Mouse (Mus musculus) left cerebral cortex, adult 9 months (tissue): Measurements from ENCODE around the gene Rnft1.

Experiments
- DNase-seq, 2 experiments: peaks; one replicate each; pipeline ENCODE4 v3.0.0; 2022; ENCODE audit warnings: low spot score in 2 of 2

The Rnft1 gene

DNA sequence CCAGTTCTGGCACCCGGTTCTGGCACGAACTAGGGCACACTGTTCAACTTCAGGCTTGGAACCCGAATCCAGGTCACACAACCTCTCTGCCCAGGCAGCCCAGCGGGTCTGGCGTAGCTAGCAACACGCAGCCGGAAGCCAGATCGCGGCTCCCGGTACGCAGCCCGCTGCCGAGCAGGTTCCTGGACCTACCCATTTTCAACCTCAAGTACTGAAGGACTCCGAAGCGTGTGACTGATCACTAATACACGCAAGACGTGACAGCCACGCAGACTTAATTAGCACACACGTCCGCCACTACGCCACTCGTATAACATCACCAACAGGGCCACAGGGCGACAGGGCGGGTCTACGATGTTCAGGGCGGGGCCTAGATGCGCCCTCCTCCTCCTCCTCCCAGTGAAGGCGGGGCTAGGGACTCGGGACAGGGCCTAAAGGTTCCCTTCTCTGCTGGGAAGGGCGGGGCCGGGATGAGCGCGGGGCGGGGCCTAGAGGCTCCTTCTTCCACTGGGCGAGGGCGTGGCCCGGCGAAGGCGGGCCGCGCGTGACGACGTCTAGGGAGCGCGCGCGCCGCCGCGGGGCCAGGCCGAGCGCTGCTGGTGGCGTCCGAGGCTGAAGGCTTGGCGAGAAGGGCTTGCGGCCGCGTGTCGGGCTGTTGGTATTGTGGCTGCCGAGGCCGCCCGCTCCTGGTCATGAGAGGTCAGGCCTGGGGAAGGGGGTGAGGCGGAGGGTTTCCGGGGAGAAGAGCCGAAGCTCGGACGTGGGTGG is at the start of gene Rnft1:
Rnft1 (plus strand) TSS at position 557 of the 768 bp plus-strand sequence.
- peak; percentile 96 to 97 for DNase-seq

DNA sequence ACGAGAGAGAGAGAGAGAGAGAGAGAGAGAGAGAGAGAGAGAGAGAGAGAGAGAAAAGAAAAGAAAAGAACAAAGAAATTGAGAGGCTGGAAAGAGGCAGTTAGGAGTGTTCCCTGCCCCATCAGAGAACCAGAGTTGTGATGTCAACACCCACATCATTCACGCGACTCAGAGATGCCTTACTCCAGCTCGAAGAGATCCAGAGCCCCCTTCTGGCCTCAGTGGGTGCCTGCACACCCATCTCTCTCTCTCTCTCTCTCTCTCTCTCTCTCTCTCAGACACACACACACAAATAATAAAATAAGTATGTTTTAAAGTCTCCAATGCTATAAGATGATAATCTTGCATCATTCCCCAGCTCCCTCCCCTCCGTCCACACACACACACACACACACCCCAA is 47.6 kb upstream of the Rnft1 start:
- DNase-seq, result no peak

DNA sequence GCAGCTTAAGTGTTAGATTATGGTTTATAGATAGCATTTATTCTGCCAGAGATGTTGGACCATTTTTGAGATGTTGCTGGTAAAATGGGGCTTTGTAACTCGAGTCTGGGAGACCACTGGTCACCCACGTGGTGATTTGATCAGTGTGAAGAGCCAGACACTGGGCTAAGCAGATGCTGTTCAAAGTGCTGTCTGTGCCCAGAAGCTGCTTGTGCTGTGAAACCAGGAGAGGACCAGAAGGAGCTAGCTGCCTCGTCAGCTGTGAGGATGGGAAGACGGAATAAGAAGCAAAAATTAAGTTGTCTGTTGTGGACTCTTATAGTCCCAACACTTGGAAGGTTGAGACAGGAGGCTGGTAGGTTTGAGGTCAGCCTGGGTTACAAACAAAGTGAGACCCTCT is 46.2 kb upstream of the Rnft1 start:
- no peak for DNase-seq

DNA sequence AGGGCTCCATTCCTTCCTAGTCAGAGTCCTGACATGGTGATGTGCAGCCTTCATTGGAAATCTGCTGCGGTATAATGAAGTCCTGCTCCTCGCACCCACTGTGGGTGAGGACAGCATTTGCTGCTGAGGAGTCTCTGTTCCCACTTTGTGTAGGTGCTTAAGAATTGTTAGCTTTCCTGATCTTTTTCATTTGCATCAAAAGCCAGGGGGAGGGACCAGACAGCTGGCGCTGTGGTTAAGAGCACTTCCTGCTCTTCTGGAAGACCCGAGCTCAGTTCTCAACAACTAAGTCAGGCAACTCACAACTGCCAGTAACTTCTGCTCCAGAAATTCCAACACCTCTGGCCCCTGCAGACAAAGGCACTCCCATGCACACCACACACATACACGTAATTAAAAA is 43.7 kb upstream of the Rnft1 start:
- DNase-seq, result no peak

DNA sequence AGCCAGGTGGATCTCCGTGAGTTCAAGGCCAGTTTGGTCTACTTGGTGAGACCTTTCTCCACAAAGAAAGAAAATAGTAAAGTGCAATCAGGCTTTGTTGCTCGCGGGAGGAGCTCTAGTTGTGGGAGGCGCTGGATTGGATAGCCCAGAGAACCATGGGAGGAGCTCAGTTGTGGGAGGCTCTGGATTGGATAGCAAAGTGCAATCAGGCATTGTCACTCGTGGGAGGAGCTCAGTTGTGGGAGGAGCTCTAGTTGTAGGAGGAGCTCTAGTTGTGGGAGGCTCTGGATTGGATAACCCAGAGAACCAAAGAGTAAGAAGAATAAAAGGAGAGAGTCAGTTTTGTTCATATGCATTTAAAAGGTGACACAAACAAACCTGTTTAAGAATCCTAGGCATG is 30.5 kb upstream of the Rnft1 start:
- DNase-seq, result no peak

DNA sequence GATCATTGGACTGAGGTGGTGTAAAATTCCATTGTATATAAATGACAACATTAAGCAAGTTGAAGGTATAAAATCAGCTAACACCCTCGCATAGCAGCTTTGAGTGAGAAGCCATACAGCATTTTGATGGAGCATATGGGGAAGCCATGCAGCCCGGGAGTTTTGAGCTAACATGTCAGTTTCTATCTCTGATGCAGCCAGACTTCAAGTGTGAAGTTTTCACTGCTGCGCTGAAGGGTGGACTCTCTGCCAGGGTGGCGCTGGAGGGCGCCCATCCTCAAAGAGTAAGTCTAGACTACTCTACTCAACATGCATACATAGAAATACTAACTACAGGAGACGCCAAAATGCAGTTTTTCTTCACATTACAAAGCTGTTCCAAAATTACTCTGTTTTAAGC is 26.9 kb upstream of the Rnft1 start:
- no peak for DNase-seq

DNA sequence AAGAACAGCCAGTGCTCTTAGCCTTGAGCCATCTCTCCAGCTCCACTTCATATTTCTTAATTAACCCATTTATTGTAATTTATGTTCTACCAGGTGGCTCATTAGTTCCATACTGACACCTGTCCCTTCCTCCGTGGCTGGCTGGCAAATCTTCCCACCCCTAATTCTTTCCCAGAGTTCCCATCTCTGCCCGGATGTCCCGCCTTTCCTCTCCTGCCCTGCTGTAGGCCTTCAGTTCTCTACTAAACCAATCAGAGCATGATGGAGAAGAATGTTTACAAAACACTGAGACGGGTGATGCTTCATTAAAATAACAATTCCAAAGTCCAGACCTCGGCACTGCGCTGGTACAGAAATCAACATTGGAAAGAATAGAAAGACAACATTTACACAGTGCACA is 25.6 kb upstream of the Rnft1 start:
- DNase-seq, result no peak

DNA sequence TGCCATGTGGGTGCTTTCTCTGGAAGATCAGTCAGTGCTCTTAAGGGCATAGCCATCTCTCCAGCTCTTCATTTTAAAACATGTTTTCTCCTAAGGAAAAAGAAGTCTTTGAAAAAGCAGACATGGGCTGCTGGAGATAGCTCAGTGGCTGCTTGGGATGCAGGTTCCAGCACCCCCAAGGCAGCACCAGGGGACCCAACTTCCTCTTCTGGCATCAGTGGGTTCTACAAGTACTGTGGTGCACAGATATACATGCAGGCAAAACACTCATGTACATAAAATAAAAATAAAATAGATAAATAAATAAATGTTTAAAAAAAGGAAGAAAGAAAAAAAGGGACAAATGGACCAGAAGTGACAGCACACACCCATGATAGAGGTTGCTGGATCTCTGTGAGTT is 21.9 kb upstream of the Rnft1 start:
- no peak for DNase-seq

DNA sequence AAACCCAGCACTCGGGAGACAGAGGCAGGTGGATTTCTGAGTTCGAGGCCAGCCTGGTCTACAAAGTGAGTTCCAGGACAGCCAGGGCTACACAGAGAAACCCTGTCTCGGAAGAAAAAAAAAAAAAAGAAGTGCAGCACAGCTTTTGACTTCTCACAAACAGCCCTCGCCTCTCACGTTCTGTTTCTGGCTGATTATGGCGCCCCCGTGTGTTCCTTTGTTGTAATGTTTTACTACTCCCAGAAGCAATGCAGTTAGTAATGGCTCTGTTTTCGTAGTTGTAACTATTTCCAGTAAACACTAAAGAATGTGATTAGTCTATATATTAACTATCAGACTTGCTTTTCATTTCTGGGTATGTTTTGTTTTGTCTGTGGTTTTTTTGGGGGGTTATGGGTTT is 20.2 kb upstream of the Rnft1 start:
- peak in 1 of 2 experiments; percentile 73 for DNase-seq

DNA sequence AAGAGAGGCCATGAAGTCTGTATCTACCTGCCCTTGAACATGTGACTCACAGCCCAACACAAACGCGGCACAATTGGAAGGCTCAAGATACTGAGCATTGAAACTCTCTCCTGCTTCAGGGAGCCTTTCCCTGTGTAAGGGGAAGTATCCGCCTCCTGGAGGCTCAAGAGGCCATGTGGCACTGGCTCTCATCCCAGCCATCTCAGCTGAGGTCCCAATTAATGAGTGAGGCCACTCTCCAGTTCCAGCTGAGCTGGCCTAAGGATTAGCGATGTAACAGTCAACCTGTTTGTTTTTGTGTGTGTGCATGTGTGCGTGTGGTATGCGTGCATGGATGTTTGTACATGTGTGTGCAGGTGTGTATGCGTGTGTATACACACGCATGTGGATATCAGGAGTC is 16.1 kb upstream of the Rnft1 start:
- DNase-seq, result no peak

DNA sequence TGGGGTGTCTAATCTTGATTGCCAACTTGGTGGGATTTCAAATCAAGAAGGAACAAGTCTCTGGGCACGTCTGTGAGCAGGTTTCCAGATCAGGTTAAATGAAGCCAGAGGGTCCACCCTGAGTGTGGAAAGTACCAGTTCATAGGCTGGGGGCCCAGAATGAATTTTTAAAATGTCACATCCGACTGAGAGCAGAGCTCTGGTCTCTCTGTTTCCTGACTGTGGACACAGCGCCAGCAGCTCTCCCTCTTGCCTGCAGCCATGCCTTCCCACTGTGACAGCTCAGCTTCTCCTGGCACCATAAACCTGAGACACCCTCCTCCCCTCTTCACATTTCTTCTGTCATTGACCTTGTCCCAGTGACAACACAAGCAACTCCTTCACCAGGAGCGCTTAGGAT is 15.5 kb upstream of the Rnft1 start:
- DNase-seq, result no peak

DNA sequence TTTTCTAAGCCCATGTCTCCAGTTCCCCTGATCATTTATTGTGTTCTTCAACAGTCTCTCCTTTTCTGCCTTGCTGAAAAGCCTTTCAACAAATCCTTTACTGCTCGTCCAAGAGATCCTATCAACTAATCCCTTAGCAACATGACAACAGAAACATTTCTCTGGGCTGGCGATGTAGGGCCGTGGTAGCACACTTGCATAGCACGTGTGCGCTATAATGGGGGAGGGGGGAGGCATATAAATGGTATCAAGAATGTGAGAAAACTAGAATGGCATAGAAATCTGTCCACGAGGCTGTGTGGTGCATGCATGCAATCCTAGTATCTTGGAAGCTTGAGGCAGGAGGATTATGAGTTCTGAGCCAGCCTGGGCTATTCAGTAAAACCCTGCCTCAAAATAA is 12.7 kb upstream of the Rnft1 start:
- no peak for DNase-seq

DNA sequence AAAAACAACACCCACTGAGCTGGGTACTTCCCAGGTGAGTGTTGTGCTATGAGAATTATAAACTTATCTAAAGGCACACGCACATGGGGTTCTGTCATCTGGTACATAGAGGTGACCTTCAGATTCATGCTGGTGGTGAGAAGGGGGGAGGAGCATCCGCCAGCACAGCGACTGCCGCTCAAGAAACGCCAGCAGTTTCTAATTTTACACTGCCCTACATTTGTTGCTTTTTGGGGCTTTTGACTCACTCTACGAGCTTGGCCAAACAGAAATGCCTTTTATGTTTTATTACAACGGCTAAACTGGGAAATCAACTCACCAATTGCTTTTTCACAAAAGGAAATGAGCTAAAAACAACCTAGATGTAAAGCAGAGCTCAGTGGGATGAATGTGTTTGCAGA is 11.7 kb upstream of the Rnft1 start:
- DNase-seq, result peak in 1 of 2 experiments; percentile 30

DNA sequence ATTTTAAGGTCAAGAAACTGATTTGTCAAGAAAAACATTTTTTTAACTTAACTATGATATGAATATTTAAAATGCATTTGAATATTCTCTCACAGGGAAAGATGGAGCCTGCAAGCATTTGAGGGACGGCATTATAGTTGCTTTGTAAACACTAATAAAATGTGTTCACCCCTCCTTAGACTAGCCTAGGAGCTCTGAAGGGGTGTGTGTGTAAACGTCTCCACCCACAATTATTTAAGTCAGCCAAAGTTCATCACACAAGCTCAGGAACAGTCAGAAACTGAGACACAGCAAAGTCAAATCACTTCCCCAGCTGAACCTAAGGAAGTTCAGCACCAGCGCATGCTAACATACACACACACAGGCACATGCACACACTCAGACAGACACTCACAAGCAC is 10.9 kb upstream of the Rnft1 start:
- DNase-seq, result no peak

DNA sequence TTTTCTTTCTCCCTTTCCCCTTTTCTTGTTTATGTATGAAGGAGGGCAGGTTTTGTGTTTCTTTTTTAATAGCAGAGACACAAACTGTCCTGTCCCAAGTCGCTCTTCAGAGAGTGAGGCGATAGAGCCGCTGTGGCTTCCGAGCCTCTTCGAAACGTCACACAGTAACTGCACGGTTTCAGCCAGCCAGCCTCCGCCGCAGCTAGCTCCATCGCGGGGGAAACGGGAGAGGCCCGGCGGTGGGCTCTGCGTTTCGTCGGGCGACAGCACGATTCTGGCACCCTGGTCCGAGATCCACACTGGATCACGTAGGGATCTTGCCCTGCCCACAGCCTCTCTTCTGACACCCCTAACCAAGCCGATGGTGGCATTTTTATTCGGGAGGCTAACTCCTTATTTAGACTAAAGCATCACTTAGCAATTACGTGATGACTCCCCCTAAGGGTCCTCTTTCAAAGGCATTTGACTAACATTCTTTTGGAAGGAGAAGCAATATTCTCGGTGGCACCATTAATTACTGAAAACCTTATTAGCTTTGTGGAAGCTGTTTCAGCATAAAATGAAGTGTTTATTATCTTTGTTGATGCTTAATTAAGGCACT is 553 bp downstream of the Rnft1 start:
- peak in 1 of 2 experiments; percentile 32 for DNase-seq

DNA sequence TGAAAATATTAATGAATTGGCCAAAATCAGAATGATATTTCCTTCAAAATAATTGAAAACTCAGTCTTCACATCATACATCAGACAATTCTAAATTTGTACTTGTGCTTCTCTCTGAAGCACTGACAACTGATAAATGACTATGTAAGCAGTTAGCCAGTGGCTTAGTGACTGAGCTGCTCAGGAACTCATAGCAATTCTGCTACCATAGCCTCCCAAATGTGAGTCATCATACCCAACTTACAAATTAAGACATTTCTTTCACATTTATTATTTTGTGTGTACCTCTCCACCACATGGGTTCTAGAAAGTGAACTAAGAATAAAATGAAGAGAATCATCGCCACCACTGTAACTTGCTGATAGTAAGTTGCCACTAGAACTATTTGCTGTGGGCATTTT is 6.3 kb downstream of the Rnft1 start:
- no peak for DNase-seq

DNA sequence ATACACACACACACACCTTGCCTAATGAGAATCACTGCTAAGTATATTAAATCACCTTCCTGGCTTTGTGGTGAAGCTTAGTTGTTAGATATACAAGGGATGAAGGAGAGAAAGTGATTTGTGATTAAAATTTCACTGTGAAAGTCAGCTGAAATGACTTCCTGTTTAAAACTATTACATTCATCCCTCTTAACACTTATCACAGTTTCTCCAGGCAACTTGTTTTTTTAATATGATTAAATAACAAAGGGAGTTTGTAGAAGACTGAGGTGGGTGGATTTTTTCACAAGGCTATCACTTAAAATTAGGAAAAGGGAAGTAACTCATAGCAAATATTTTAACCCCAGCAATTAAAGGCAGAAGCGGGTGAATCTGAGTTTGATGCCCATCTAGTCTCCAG is 12.9 kb downstream of the Rnft1 start:
- DNase-seq, result no peak

DNA sequence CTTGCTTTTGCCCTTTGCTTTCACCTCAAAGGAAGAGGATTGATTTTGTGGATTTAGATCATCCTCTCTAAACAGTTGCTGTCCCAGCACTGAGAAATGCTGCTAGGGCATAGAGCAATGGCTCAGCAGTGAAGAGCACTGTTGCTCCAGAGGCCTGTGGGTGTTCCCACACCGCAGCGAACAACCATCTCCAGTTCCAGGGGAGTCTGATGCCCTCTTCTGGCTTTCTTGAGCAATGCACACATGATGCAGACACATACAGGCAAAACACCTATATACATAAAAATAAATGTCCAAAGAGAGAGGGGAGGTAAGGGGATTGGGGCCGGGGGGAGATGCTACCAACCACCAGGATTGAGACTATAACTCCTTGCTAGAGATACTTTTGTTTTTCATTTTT is 13.5 kb downstream of the Rnft1 start:
- DNase-seq, result no peak

DNA sequence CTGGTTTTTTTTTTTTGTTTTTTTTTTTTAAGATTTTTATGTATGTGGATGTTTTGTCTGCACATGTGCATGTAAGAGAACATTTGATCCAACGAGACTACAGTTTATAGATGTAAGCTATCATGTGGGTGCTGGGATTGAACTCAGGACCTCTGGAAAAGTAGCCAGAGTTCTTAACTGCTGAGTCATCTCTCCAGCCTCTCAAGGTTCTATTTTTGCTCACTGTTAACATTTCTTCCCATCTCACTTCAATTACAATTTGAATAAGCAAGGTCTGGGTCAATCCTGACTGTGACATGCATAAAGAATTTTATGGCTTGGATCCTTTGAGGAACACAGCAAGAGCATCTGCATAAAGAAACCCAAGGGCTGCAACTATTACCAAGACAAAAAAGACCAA is 16.3 kb downstream of the Rnft1 start:
- no peak for DNase-seq

DNA sequence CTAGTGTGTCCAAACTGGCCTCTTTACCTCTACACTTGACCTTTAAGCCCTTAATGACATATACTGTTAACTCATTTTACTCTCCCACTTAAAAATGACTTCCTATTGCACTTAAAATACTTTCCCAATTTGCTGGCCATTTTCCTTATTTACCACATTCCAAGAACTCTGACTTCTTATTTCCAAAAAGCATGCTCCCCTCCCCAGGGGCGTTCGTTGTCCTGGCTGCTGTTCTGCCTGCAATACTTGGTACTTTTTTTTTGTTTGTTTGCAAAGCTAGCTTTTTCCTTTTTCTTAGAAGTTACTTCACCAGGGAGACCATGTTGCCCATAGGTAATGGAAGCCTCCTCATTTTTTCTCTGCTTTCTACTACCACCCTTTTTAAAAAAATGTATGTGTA is 18.7 kb downstream of the Rnft1 start:
- DNase-seq, result no peak

DNA sequence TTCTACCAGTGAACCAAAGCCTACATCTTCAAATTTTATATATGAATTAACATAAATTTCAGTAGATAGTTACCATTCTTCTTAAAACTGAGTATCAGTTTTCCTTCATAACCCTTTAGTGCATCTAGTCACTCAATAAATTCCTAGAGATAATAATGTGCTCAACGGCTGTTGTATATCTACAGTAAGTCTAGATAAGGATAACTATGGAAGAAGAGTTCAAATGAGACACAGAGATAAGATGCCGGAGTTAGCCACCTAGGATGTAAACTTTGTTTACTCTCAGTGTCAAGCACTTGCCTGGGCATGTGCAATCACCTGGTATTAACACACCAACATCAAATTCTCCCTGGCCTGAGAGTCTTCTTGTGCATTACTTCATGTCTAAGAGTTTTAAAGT is 22.9 kb downstream of the Rnft1 start:
- DNase-seq, result no peak

DNA sequence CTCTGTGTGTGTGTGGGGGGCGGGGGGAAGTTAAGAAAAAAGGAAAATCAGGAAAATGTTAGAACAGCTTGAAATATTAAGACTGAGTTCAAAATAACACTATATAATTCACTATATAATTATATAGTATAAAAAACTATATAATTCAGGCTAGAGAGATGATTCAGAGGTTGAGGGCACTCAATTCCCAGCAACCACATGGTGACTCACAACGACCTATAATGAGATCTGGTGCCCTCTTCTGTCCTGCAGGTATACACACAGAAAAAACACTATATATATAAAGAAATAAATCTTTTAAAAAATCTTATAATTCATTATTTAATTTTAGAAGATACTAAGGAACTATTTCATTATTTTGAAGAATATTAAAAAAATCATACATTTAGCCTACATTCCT is 23.5 kb downstream of the Rnft1 start:
- DNase-seq, result no peak

DNA sequence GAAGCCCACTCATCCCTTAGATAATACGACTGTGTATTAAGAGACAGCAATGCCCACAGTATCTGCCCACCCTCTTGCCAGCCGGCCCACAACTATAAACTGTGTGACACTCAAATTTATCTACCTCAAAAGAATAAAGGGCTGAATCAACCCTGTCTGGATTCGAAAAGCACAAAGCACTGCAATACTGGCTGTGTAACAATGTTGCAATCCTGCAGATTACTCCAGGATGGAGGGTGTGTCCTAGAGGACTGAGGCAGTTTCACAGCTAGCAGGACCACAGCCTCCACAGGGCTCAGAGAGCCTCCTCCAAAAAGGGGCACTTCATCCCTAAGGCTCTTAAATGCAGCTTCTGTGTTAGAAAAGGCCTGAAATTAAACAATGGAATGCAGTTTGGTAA is 32.2 kb downstream of the Rnft1 start:
- no peak for DNase-seq

DNA sequence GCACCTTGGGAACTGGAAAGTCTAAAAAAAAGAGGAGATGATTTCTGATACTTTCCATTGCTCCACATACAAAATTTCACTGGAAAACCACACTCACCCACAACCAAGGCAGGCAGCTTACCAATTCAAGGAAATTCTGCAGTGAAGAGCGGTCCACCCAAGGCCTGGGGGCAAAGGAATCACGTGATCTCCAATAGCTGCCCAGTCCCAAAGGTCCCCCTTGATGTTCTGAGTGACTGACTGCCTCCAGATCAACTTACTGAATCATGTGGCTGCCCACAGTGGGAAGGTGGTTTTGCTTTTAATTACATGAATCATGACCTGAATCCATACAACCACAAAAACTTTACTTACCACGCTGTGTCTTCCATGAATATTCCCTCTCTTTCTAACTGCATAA is 32.8 kb downstream of the Rnft1 start:
- no peak for DNase-seq
